16 mouse cellular contexts compared by ENCODE assay signal in the genomic region with DNA sequence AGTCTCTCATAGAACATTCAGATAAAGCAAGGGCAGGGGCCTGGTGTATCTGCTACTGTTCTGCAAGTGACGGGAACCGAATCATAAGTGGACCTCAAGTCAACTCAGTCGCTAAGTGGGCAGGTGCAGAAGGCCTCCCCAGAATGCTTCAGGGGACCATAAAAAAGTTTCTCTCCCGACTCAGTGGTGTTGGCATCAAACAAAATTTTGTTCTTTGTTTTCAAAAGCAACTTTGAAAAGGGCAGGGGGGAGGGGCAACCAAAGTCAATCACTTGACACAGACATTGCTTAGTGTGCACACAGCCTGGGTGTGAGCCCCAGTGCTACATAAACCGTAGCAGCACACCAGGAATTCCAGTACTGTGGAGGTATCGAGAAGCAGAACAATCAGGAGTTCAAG.
"Had no signal": no experiment of that assay in that cellular context is flagged by ENCODE, and none has a peak within 500 bp of the region (broad histone marks: within the 10 kb centered on the region; RNA-seq: fewer than 3 reads in every experiment).

No protein-coding gene starts in this region.

- ATAC-seq: intestine, embryonic 16.5 days; midbrain, embryonic 15.5 days had no signal

- H3K9ac ChIP-seq: kidney, embryonic 15.5 days; liver, embryonic 15.5 days; lung, embryonic 14.5 days; midbrain, embryonic 15.5 days; neural tube, embryonic 13.5 days had no signal

- DNase-seq: kidney, adult 2 months; lung, embryonic 14.5 days; lung, postnatal 10 days; right cerebral cortex, postnatal 14 days had no signal

- H3K4me3 ChIP-seq: kidney, embryonic 15.5 days; left cerebral cortex, adult 2 months; limb, embryonic 10.5 days; liver, embryonic 15.5 days; megakaryocyte, embryonic 14.5 days; midbrain, embryonic 15.5 days; neural tube, embryonic 13.5 days had no signal

- H3K27me3 ChIP-seq: kidney, embryonic 15.5 days; liver, embryonic 15.5 days; megakaryocyte, embryonic 14.5 days; midbrain, embryonic 15.5 days; neural tube, embryonic 13.5 days had no signal

- H3K36me3 ChIP-seq: kidney, embryonic 15.5 days; limb, embryonic 10.5 days; liver, embryonic 15.5 days; midbrain, embryonic 15.5 days; neural tube, embryonic 13.5 days had no signal

- H3K27ac ChIP-seq: kidney, embryonic 15.5 days; left cerebral cortex, adult 2 months; limb, embryonic 10.5 days; liver, embryonic 15.5 days; macrophage; midbrain, embryonic 15.5 days; neural tube, embryonic 13.5 days; stomach, postnatal 0 days had no signal

- H3K4me1 ChIP-seq: kidney, embryonic 15.5 days; liver, embryonic 15.5 days; midbrain, embryonic 15.5 days; neural tube, embryonic 13.5 days had no signal

- H3K4me2 ChIP-seq: kidney, embryonic 15.5 days; liver, embryonic 11.5 days; liver, embryonic 15.5 days; lung, embryonic 14.5 days; midbrain, embryonic 11.5 days; midbrain, embryonic 15.5 days; neural tube, embryonic 13.5 days had no signal

- H3K9me3 ChIP-seq: kidney, embryonic 15.5 days; limb, embryonic 10.5 days; liver, embryonic 15.5 days; megakaryocyte, embryonic 14.5 days; midbrain, embryonic 15.5 days; neural tube, embryonic 13.5 days had no signal
